ENCODE assay signal across 8 mouse cellular contexts in genomic region chr13:74292167-74292566, GRCm38 (mm10). TPM values are rescaled to one million over a fixed set of nuclear protein-coding genes. Genes with fewer than 3 reads are reported as not detected.
A peak's percentile ranks its signal among the peaks of the same experiment; 100 is the strongest.
DNase-seq lines count a peak whose midpoint lies in the region; ATAC-seq and TF ChIP-seq lines count a peak whose summit lies in the region.

Ahrr (minus strand) TSS chr13:74292331.

- no peak within 1 kb of the TSS for H3K27ac ChIP-seq in cortical plate, adult 2 months (ENCODE audit: insufficient read depth, low read length)
- no peak within 1 kb of the TSS for H3K27ac ChIP-seq in intestine, embryonic 16.5 days (ENCODE audit: low read length)
- H3K27ac ChIP-seq in liver, embryonic 16.5 days (ENCODE audit: low read length), result no peak within 1 kb of the TSS
- H3K27ac ChIP-seq in neural tube, embryonic 12.5 days, result no peak within 1 kb of the TSS

- under 1% methylated on average over 26 of the region's 27 CpGs for WGBS in intestine, embryonic 16.5 days
- under 1% methylated on average over 27 of the region's 27 CpGs for WGBS in liver, embryonic 16.5 days (ENCODE audit: insufficient replicate concordance)
- WGBS in neural tube, embryonic 12.5 days, result 1% methylated on average over 27 of the region's 27 CpGs

- peak within 1 kb of the TSS; percentile 51 for H3K4me2 ChIP-seq in intestine, embryonic 16.5 days (ENCODE audit: low read depth, low read length)
- peak within 1 kb of the TSS; percentile 35; the same call in 1 of the 2 replicates for H3K4me2 ChIP-seq in liver, embryonic 16.5 days (ENCODE audit: low read depth, low read length)
- H3K4me2 ChIP-seq in neural tube, embryonic 12.5 days (replicated peaks), result peak within 1 kb of the TSS; percentile 62

- no peaks in the 10 kb centered on the region for H3K9me3 ChIP-seq in intestine, embryonic 16.5 days (ENCODE audit: control insufficient read depth, low read length)
- H3K9me3 ChIP-seq in liver, embryonic 16.5 days (replicated peaks; ENCODE audit: control insufficient read depth, low read length), result no peaks in the 10 kb centered on the region
- no peaks in the 10 kb centered on the region for H3K9me3 ChIP-seq in neural tube, embryonic 12.5 days

- ATAC-seq in granulocyte monocyte progenitor cell, adult 5-6 weeks (replicated peaks; ENCODE audit: poor library complexity, severe bottlenecking), result peak; percentile 95
- ATAC-seq in intestine, embryonic 16.5 days, result peak; percentile 87
- ATAC-seq in liver, embryonic 16.5 days (ENCODE audit: low read depth), result peak; percentile 58; the same call in 1 of the 2 replicates
- ATAC-seq in neural tube, embryonic 12.5 days (ENCODE audit: low FRiP score, low read depth), result peak; percentile 33; the same call in 1 of the 2 replicates

- no peak for TF ChIP-seq POLR2A in cortical plate, adult 2 months (IDR thresholded peaks at IDR 0.05; ENCODE audit: extremely low read depth, insufficient read depth, low read length)

- H3K4me1 ChIP-seq in cortical plate, adult 2 months (ENCODE audit: control insufficient read depth, insufficient read depth, low read length), result no peaks in the 10 kb centered on the region
- peaks cover 5% of the 10 kb centered on the region; the same call in 1 of the 2 replicates for H3K4me1 ChIP-seq in intestine, embryonic 16.5 days (ENCODE audit: control insufficient read depth, insufficient read depth, low read length)
- no peaks in the 10 kb centered on the region; the same call in 1 of the 2 replicates for H3K4me1 ChIP-seq in liver, embryonic 16.5 days (ENCODE audit: control insufficient read depth, low read depth, low read length)
- peaks cover 7% of the 10 kb centered on the region; the same call in 1 of the 2 replicates for H3K4me1 ChIP-seq in neural tube, embryonic 12.5 days

- H3K27me3 ChIP-seq in intestine, embryonic 16.5 days (replicated peaks; ENCODE audit: control insufficient read depth, insufficient read depth, low read length), result peaks cover 6% of the 10 kb centered on the region; the same call in 1 of the 2 replicates
- peaks cover 2% of the 10 kb centered on the region; the same call in 1 of the 2 replicates for H3K27me3 ChIP-seq in liver, embryonic 16.5 days (ENCODE audit: control insufficient read depth, insufficient read depth, low read depth, low read length)
- H3K27me3 ChIP-seq in neural tube, embryonic 12.5 days (replicated peaks), result peaks cover 19% of the 10 kb centered on the region

- DNase-seq in cerebellum, postnatal 4 days (ENCODE audit: low spot score in 2 of 2), result peak; percentile 22 to 44
- DNase-seq in cerebellum, postnatal 36 days, result no peak
- peak; percentile 58 to 59 for DNase-seq in thymus, postnatal 36 days

- TF ChIP-seq CTCF in cortical plate, adult 2 months (IDR thresholded peaks at IDR 0.05; ENCODE audit: extremely low read depth, insufficient read depth, low read length), result 0 out of 2 replicates have a peak, but pooled peaks have one; percentile 6

- H3K9ac ChIP-seq in intestine, embryonic 16.5 days (ENCODE audit: low read depth, low read length), result peak within 1 kb of the TSS; percentile 44; the same call in 1 of the 2 replicates
- H3K9ac ChIP-seq in liver, embryonic 16.5 days (ENCODE audit: low read depth, low read length), result no peak within 1 kb of the TSS
- H3K9ac ChIP-seq in neural tube, embryonic 12.5 days, result 0 out of 2 replicates have a peak within 1 kb of the TSS, but pooled peaks have one; percentile 21

- H3K4me3 ChIP-seq in cortical plate, adult 2 months (ENCODE audit: insufficient read depth, low read length), result no peak within 1 kb of the TSS
- H3K4me3 ChIP-seq in intestine, embryonic 16.5 days (ENCODE audit: low read length), result peak within 1 kb of the TSS; percentile 27
- H3K4me3 ChIP-seq in liver, embryonic 16.5 days (ENCODE audit: low read depth, low read length), result no peak within 1 kb of the TSS
- 0 out of 2 replicates have a peak within 1 kb of the TSS, but pooled peaks have one; percentile 2 for H3K4me3 ChIP-seq in neural tube, embryonic 12.5 days

- H3K36me3 ChIP-seq in intestine, embryonic 16.5 days (ENCODE audit: control insufficient read depth, insufficient read depth, low read length), result no peaks in the 10 kb centered on the region
- no peaks in the 10 kb centered on the region for H3K36me3 ChIP-seq in liver, embryonic 16.5 days (ENCODE audit: control insufficient read depth, insufficient read depth)
- no peaks in the 10 kb centered on the region for H3K36me3 ChIP-seq in neural tube, embryonic 12.5 days

RNA-seq across cellular contexts. Expression of gene Ahrr, which starts in this region (rescaled TPM):
- 0.85 and 1.1 TPM in 2 replicates for polyA plus RNA-seq in cortical plate, adult 2 months (2012; rRNA removed)
- total RNA-seq in granulocyte monocyte progenitor cell, adult 5-6 weeks (2014; fragmentation: Nextera tagmentation), result not detected in 2 replicates
- total RNA-seq in granulocyte monocyte progenitor cell, adult 5-6 weeks (2017), result 0.21 and 0.47 TPM in 2 replicates
- 0.43 and 0.54 TPM in 2 replicates for polyA plus RNA-seq in intestine, embryonic 16.5 days (2015; fragmentation: Nextera tagmentation; extraction: Ambion mirVana)
- 0.08 and 0.11 TPM in 2 replicates for polyA plus RNA-seq in liver, embryonic 16.5 days (2015; fragmentation: Nextera tagmentation; extraction: Ambion mirVana)
- 0.77 and 1.3 TPM in 2 replicates for polyA plus RNA-seq in neural tube, embryonic 12.5 days (2016; fragmentation: Nextera tagmentation; extraction: Ambion mirVana)

Comparison
In these comparisons a context has a peak if more than half of its experiments do, and no peak if none do; other contexts are left out.
1. DNase-seq: peak in cerebellum, postnatal 4 days (2 of 2) and thymus, postnatal 36 days (2 of 2); none in cerebellum, postnatal 36 days (0 of 2).
2. Peak in ATAC-seq in granulocyte monocyte progenitor cell, adult 5-6 weeks; RNA of the gene not detected or under 1 TPM.
3. Peak in ATAC-seq, H3K4me3 ChIP-seq, H3K9ac ChIP-seq and H3K4me2 ChIP-seq in intestine, embryonic 16.5 days; RNA of the gene not detected or under 1 TPM.
4. Peak in ATAC-seq and H3K4me2 ChIP-seq in liver, embryonic 16.5 days; RNA of the gene not detected or under 1 TPM.
5. ATAC-seq: peak in every context shown above with its lines; median percentile 95 in granulocyte monocyte progenitor cell, adult 5-6 weeks; 87 in intestine, embryonic 16.5 days; 58 in liver, embryonic 16.5 days; 33 in neural tube, embryonic 12.5 days.
6. Peak in every context shown above with its lines, with median percentiles within 50 percentile points of each other: H3K4me2 ChIP-seq.